Mouse (Mus musculus): ENCODE results near the gene Zfp462.

DNA sequence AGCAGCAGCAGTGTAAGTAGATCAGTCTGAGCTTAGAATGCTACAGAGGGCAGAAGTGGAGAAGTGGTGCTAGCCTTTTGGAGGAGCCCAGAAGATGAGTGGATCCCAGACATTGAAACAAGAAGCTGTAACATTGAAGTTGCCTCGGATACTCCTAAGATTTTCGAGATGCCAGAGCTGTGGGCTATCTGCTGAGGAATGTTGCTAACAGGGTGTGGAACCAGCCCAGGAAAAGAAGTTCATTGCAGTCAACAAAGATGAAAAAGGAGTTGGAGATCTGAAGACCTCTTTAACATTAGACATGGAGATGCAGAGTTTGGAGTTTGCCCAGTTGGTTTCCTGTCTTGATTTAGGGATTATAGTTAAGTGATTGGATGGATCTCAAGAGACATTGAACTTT lies 51.2 kb downstream of the Zfp462 start:
- TF ChIP-seq CTCF (IDR thresholded peaks at IDR 0.05; ENCODE audit: low read depth, low read length) (no peak), GATA1 (IDR thresholded peaks at IDR 0.05; ENCODE audit: borderline replicate concordance, low read length) (no peak), TAL1 (conservative IDR thresholded peaks at IDR 0.05; ENCODE audit: low read depth, low read length) (no peak), POLR2AphosphoS5 (IDR thresholded peaks at IDR 0.05; ENCODE audit: insufficient replicate concordance, low read depth, low read length) (no peak)

All from G1E (cell line).